Mouse (Mus musculus): ENCODE results near the gene Nfasc.
A peak's percentile ranks its signal among the peaks of the same experiment; 100 is the strongest.

Nfasc gene

GRCm38 (mm10) chr1:132741175-132741997 is at the start of gene Nfasc:
TSS of gene Nfasc (minus strand) at chr1:132741797.
- peak in 1 of 2 experiments; percentile 4 for DNase-seq

- DNase-seq, result no peak
Measured at GRCm38 (mm10) chr1:132791049-132791448, 49.5 kb upstream of the Nfasc start.

DNA sequence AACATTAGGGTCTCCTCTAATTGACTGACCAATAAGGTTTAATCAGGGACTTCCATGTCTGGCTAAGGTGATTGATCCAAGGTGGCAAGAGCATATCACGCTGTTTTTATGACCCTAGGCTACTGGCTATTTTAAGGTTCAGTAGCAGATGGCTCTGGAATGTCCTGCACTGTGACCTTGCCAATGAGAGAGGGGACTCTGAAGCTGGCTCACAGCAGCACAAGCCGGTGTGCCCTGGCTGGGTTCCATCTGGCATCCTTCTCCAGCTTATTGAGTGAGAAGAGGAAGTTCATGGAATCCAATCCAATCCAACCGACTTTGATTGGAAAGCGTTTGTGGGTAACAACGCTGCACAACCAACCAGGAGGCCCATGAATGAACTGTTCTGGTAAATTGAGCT is 45.3 kb upstream of the Nfasc start:
- no peak for DNase-seq

DNA sequence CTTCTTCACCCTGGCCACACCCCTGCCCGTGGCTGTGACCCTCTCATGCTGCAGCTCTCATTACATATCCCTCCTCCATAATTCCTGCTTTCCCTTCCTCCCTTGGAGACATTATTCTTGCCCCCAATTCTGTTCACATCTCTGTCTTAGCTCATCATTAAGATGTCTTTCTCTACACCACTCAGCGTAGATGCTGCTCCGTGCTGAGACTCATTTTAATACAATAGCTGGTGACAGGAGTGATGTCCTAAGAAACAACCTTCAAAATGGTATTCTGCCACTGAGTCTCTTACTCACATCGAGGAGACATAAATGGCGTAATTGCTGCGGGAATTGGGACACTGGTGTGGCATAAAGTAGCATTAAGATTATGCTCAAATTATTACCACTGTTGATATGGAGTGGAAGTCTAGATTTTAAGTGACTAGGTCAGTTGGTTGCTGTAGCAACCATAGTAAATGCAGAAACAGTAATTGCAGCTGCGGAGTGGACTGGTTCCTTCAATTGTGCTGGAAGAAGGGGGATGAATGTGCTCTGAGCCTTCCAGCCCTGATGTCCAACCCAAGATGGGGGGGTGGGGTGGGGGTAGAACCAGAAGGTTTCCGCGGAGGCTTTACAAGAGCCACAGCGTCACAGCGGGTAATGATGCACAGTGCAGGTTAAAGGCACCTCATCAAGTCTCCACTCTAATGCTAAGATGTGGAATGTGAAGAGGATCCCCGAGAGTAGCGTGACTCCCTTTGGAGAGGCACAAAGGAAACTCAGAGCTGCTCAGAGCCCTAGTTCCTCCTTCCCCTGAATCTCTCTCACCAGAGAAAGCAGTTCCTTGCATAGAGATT is 40.2 kb upstream of the Nfasc start:
- DNase-seq, result no peak

GRCm38 (mm10) chr1:132780961-132781360 is 39.4 kb upstream of the Nfasc start:
- DNase-seq, result no peak

DNA sequence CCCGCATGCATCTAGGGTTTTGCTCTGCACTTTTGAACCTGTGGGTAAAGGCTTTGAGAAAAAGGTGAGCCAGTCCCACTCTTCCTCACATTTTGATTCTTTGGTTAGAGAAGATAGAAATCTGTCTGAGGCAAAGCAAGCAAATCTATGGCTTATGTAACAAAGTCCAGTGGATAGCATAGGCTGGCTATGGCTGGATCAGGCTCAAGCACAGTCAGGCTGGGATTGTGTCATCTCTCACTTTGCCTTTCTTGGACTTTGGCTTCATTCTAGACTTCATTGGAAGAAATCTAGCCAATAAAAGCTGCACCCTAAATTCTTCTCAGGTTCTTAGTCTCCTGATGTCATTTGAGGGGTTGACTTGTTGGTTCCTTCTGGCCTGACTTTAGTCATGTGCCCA is 38.7 kb upstream of the Nfasc start:
- DNase-seq, result no peak

- no peak for DNase-seq
Measured at GRCm38 (mm10) chr1:132774959-132775358, 33.4 kb upstream of the Nfasc start.

DNA sequence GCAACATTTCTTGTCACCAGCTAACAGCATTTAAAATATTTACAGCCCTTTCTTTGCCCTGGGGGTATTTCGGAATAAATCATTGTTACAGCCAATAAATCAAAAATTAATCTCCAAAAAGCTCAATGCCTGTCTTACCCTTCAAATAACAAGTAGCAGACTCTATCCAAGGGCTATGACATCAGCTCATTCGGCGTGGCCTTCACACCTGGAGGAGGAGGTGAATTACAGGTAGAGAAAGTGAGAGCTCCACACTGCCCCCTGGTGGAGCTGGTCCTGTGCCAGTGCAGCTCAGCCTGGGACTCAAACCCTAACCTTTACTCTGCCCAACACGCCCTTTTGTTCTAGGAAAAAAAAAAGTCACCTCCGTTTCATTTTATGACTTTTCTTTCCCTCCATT is 29.8 kb upstream of the Nfasc start:
- peak; percentile 71 to 75 for DNase-seq

DNA sequence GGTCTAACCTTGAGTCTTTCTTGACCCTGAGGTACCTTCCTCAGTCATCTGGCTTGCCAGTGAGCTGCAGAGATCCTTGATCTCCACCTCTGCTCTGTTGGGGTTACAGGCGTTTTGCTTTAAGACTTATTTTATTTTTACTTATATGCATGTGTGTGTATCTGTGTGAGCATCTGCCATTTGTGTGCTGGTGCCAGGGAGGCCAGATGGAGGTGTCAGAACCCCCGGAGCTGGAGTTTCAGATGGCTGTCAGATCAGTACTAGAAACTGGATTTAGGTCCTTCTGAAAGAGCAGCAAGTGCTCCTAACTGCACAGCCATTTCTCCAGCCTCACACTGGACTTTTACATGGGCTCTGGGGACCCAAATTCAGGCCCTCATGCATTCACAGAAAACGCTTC is 28.0 kb upstream of the Nfasc start:
- DNase-seq, result no peak

GRCm38 (mm10) chr1:132767422-132767821 is 25.8 kb upstream of the Nfasc start:
- DNase-seq, result no peak

DNA sequence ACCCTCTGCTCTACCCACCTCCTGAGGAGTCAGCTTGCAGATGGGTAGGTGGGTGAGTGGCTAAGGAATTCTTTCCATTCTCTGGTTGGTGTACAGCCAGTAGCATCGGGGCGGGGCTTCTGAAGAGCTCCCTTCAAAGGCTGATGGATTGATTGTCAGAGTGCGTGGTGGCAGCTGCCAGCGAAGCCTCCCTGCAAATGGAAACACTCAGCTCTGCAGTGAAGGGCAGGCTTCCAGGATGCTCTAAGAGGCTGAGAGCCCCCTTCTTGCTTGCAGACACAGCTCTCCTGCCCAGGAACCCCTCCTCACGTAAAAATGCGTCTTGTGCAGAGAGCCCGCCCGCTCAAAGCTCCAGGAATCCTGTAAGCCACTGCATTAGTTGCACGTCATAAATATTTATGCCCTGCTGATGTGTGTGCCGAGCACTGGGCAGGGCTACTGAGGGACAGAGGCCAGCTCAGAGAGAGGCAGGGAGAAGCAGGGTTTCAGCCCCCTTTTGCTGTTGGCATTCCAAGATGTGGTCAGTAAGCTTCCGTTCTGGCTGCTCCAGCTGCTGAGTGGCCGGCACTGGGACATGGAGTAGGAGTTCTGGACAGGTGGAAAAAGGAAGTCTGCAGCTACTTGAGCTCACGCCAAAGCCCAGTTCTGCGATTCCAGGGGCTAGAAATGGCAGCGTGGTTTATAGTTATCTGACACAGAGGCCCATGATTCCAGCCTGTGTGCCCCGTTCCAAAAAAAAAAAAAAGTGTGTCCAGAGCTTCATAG is 24.5 kb upstream of the Nfasc start:
- DNase-seq, result no peak

- no peak for DNase-seq
Measured at GRCm38 (mm10) chr1:132765222-132765621, 23.6 kb upstream of the Nfasc start.

DNA sequence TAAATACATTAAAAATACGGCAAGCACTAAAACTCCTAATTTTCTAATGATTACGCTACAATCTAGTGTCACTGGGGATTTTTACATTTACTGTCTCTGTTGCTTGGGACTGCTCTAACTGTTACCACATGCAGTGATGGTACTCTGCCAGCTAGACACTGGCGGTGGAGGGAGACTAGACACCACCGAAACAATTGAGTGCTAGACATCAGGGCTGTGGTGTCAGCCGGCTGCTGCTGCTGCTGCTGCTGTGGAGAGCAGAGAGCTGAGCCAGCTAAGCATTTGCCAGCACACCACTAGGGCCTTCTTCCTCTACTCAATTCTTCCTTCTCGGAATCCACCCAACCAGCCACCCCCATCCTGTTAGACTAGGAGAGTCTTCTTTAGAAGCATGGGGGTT is 17.8 kb upstream of the Nfasc start:
- no peak for DNase-seq

- DNase-seq, result peak; percentile 31 to 45
Measured at GRCm38 (mm10) chr1:132758656-132759370, 17.2 kb upstream of the Nfasc start.

- DNase-seq, result no peak
Measured at GRCm38 (mm10) chr1:132755211-132755610, 13.6 kb upstream of the Nfasc start.

GRCm38 (mm10) chr1:132749217-132749884 is 7.8 kb upstream of the Nfasc start:
- no peak for DNase-seq

GRCm38 (mm10) chr1:132746302-132746701 is 4.7 kb upstream of the Nfasc start:
- no peak for DNase-seq

- no peak for DNase-seq
Measured at GRCm38 (mm10) chr1:132745636-132746035, 4.0 kb upstream of the Nfasc start.

- no peak for DNase-seq
Measured at GRCm38 (mm10) chr1:132739077-132739521, 2.5 kb downstream of the Nfasc start.

DNA sequence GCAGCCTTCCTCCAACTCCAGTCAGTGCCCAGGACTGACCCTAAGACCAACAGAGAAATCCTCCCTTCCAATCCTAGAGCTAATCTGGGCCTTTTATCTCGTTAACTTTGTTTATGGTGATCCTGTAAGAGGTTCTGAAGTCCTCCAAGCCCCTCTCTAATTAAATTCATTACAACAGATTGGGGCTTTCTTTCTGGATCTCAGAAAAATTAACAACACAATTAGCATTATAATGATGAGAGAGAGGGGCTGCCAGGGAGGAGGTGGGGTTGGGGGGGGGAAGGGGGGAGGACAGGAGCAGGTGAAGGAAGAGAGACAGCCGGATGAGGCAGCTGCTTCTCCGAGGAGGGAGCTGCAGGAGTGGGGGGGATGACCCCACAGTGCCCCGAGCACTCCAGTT is 5.4 kb downstream of the Nfasc start:
- DNase-seq, result no peak

DNA sequence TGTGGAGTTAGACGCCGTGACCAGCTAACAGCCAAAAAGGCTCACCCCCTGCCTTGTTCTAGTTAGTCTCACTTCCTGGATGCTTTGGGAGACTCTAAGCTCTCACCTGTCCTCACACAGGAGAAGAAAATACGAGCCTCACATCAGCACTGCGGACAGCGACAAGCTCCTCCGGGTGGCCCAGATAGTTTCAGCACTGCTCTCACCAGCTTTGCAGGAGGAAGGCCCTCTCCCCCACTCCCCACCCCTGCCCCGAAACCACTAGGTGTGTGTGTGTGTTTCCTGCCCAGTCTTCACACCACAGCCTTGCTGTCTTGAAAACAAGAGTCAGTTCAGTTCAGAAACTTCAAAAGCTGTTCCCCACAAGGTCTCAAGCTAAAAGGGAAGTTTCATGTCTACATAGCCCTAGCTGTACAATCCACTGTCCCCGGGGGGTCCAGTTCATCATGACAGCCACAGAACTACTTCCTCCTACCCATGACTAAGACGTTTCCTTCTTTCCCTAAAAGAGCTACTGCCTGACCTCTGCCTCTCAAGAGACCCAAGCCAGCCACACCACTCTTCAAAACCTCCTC is 7.6 kb downstream of the Nfasc start:
- DNase-seq, result no peak

DNA sequence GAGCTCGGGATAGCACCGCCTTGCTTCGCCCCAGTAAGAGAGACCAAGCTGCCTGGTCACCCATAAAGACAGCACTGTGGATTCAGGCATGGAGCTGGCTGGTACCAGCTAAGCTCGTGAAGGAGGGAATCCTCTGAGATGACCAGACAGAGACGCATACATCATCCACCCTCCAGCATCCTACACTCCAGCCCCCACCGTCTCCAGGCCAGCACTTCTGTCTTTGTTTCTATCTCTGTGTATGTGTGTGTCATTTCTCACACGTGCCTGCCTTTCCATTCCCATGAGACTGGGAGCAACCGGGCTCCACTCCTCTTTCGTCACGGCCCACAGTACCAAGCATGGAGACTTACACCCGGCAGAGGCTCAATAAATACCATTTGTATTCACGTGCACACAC is 9.3 kb downstream of the Nfasc start:
- DNase-seq, result no peak
